In genomic region chr2:33583317-33583716, GRCm38 (mm10) we compare ENCODE assay signal across 11 mouse cellular contexts. TPM values are rescaled to one million over a fixed set of nuclear protein-coding genes. Genes with fewer than 3 reads are reported as not detected.
DNase-seq lines count a peak whose midpoint lies in the region; ATAC-seq and TF ChIP-seq lines count a peak whose summit lies in the region.
"Had no signal": no experiment of that assay in that cellular context is flagged by ENCODE, and none has a peak within 500 bp of the region (broad histone marks: within the 10 kb centered on the region; RNA-seq: fewer than 3 reads in every experiment).

No protein-coding gene starts in this region.

- peak overlapping the region; percentile 43 for H3K27ac ChIP-seq in liver, embryonic 11.5 days (ENCODE audit: low read depth, low read length)
- no peak overlapping the region for H3K27ac ChIP-seq in thymus, adult 2 months (ENCODE audit: control insufficient read depth, insufficient read depth, low read length)

- no peak for ATAC-seq in liver, embryonic 11.5 days (replicated peaks; ENCODE audit: low FRiP score)

- peak; percentile 32 for DNase-seq in heart, postnatal 4 days
- no peak for DNase-seq in heart, adult 11 months
- peak; percentile 25 for DNase-seq in urinary bladder, postnatal 25 days (ENCODE audit: low spot score)
- no peak for DNase-seq in urinary bladder, adult 18-20 months (ENCODE audit: low spot score in 2 of 2)
- DNase-seq in liver, embryonic 11.5 days (ENCODE audit: low spot score), result no peak
- DNase-seq in gastrocnemius, postnatal 4 days (ENCODE audit: low spot score in 2 of 2), result no peak
- no peak for DNase-seq in thymus, adult 2 months
- no peak for DNase-seq in urinary bladder, postnatal 4 days (ENCODE audit: low spot score in 2 of 2)
- DNase-seq: cerebellum, adult 8-10 months; lung, adult 2 months had no signal

- no peak overlapping the region for H3K4me3 ChIP-seq in liver, embryonic 11.5 days (ENCODE audit: low read depth, low read length)
- H3K4me3 ChIP-seq in thymus, adult 2 months (ENCODE audit: control insufficient read depth, insufficient read depth, low read length), result no peak overlapping the region

- H3K27me3 ChIP-seq in liver, embryonic 11.5 days (replicated peaks; ENCODE audit: control insufficient read depth, insufficient read depth, low read length), result peaks cover 70% of the 10 kb centered on the region
- H3K27me3 ChIP-seq in thymus, adult 2 months (ENCODE audit: control insufficient read depth, insufficient read depth, low read length), result peaks cover 11% of the 10 kb centered on the region; the same call in 1 of the 2 replicates

- peaks cover 14% of the 10 kb centered on the region for H3K4me1 ChIP-seq in liver, embryonic 11.5 days (replicated peaks; ENCODE audit: control insufficient read depth, insufficient read depth, low read length)
- no peaks in the 10 kb centered on the region for H3K4me1 ChIP-seq in thymus, adult 2 months (replicated peaks; ENCODE audit: control insufficient read depth, insufficient read depth, low read length)

- no peak overlapping the region for H3K4me2 ChIP-seq in liver, embryonic 11.5 days

- no peaks in the 10 kb centered on the region for H3K9me3 ChIP-seq in liver, embryonic 11.5 days (ENCODE audit: control insufficient read depth, low read length)

- H3K9ac ChIP-seq in liver, embryonic 11.5 days (ENCODE audit: low read depth, low read length), result no peak overlapping the region

- 4% methylated on average over 4 of the region's 4 CpGs for WGBS in liver, embryonic 11.5 days
- 10% methylated on average over 4 of the region's 4 CpGs for WGBS in thymus, adult 2 months

- TF ChIP-seq POLR2A in thymus, adult 2 months (IDR thresholded peaks at IDR 0.05; ENCODE audit: control insufficient read depth, extremely low read depth, insufficient read depth, low read length, poor library complexity), result no peak

- H3K36me3 ChIP-seq in liver, embryonic 11.5 days (ENCODE audit: control insufficient read depth, insufficient read depth, low read length), result no peaks in the 10 kb centered on the region
- H3K36me3 ChIP-seq in thymus, adult 2 months (ENCODE audit: control insufficient read depth, insufficient read depth, low read length), result no peaks in the 10 kb centered on the region

- no peak for TF ChIP-seq CTCF in thymus, adult 2 months (IDR thresholded peaks at IDR 0.05; ENCODE audit: borderline replicate concordance, control insufficient read depth, extremely low read depth, insufficient read depth, low read length, poor library complexity)

RNA-seq across cellular contexts. Expression of gene Lmx1b, which starts 57.0 kb away (rescaled TPM):
- under 1 TPM; 0.12 to 0.23 TPM for total RNA-seq in heart, postnatal 4 days (2021)
- polyA plus RNA-seq in liver, embryonic 11.5 days (2014; fragmentation: Nextera tagmentation; extraction: Ambion mirVana), result 0.14 TPM in 1 of 2 replicates, not detected in the other
- total RNA-seq in gastrocnemius, postnatal 4 days (2021), result 1 to 10 TPM in 1 of 2 experiments, under 1 TPM in 1; 0.98 to 1.3 TPM
- 0.04 and 0.10 TPM in 2 replicates for polyA plus RNA-seq in thymus, adult 2 months (2012; rRNA removed)
- total RNA-seq: MEL had no signal

Comparison
In these comparisons a context has a peak if more than half of its experiments do, and no peak if none do; other contexts are left out.
1. DNase-seq: peak in heart, postnatal 4 days (single experiment) and urinary bladder, postnatal 25 days (single experiment); none in heart, adult 11 months (single experiment), urinary bladder, adult 18-20 months (0 of 2), liver, embryonic 11.5 days (single experiment), gastrocnemius, postnatal 4 days (0 of 2), thymus, adult 2 months (single experiment) and urinary bladder, postnatal 4 days (0 of 2).